Mouse (Mus musculus): Measurements from ENCODE around the gene Cecr2. TPM values are rescaled to one million over a fixed set of nuclear protein-coding genes. Genes with fewer than 3 reads are reported as not detected.
"Not testable (repeated sequence)": the region's sequence is repeated elsewhere in the genome, so short reads cannot be mapped to it uniquely, and the experiment has no call there.

Cecr2 gene
- polyA plus RNA-seq, 1 experiment from 2014 or later, result 0.61 TPM

GRCm38 (mm10) chr6:120641866-120642378 is 24.2 kb upstream of the Cecr2 start:
- H3K9me3 ChIP-seq (ENCODE audit: control insufficient read depth, low read length), result no peaks in the 10 kb centered on the region
- ATAC-seq, result no peak
- H3K9ac ChIP-seq (ENCODE audit: low read depth, low read length), result no peak overlapping the region
- no peak overlapping the region for H3K4me3 ChIP-seq (ENCODE audit: low read length)
- WGBS, result 85% methylated on average over 11 of the region's 11 CpGs
- H3K27me3 ChIP-seq (replicated peaks; ENCODE audit: control insufficient read depth, insufficient read depth, low read length), result no peaks in the 10 kb centered on the region
- H3K4me2 ChIP-seq (ENCODE audit: low read depth, low read length), result no peak overlapping the region
- no peak overlapping the region for H3K27ac ChIP-seq (ENCODE audit: low read length)
- no peaks in the 10 kb centered on the region for H3K36me3 ChIP-seq (ENCODE audit: control insufficient read depth, insufficient read depth, low read length)
- no peaks in the 10 kb centered on the region for H3K4me1 ChIP-seq (ENCODE audit: control insufficient read depth, insufficient read depth, low read length)

- Histone ChIP-seq H3K4me3 (ENCODE audit: low read length) (no peak overlapping the region), H3K27me3 (replicated peaks; ENCODE audit: control insufficient read depth, insufficient read depth, low read length) (no peaks in the 10 kb centered on the region), H3K4me2 (ENCODE audit: low read depth, low read length) (no peak overlapping the region), H3K9ac (ENCODE audit: low read depth, low read length) (no peak overlapping the region), H3K4me1 (ENCODE audit: control insufficient read depth, insufficient read depth, low read length) (no peaks in the 10 kb centered on the region), H3K36me3 (ENCODE audit: control insufficient read depth, insufficient read depth, low read length) (no peaks in the 10 kb centered on the region), H3K9me3 (ENCODE audit: control insufficient read depth, low read length) (no peaks in the 10 kb centered on the region), H3K27ac (ENCODE audit: low read length) (no peak overlapping the region)
- 75% methylated on average over 7 of the region's 7 CpGs for WGBS
- ATAC-seq, result no peak
Observed at GRCm38 (mm10) chr6:120643776-120644175, 22.4 kb upstream of the Cecr2 start.

GRCm38 (mm10) chr6:120644346-120645299 is 21.5 kb upstream of the Cecr2 start:
- Histone ChIP-seq H3K4me3 (ENCODE audit: low read length) (no peak overlapping the region), H3K9ac (ENCODE audit: low read depth, low read length) (no peak overlapping the region), H3K27me3 (replicated peaks; ENCODE audit: control insufficient read depth, insufficient read depth, low read length) (no peaks in the 10 kb centered on the region), H3K9me3 (ENCODE audit: control insufficient read depth, low read length) (no peaks in the 10 kb centered on the region), H3K36me3 (ENCODE audit: control insufficient read depth, insufficient read depth, low read length) (no peaks in the 10 kb centered on the region), H3K4me1 (ENCODE audit: control insufficient read depth, insufficient read depth, low read length) (no peaks in the 10 kb centered on the region), H3K27ac (ENCODE audit: low read length) (no peak overlapping the region), H3K4me2 (ENCODE audit: low read depth, low read length) (no peak overlapping the region)
- ATAC-seq, result no peak
- WGBS, result 57% methylated on average over 23 of the region's 23 CpGs

- H3K9ac ChIP-seq (ENCODE audit: low read depth, low read length); H3K27ac ChIP-seq (ENCODE audit: low read length); H3K9me3 ChIP-seq (ENCODE audit: control insufficient read depth, low read length); H3K4me1 ChIP-seq (ENCODE audit: control insufficient read depth, insufficient read depth, low read length); H3K4me3 ChIP-seq (ENCODE audit: low read length); ATAC-seq; H3K36me3 ChIP-seq (ENCODE audit: control insufficient read depth, insufficient read depth, low read length); H3K4me2 ChIP-seq (ENCODE audit: low read depth, low read length); H3K27me3 ChIP-seq (replicated peaks; ENCODE audit: control insufficient read depth, insufficient read depth, low read length): not testable (repeated sequence)
- 87% methylated on average over 3 of the region's 4 CpGs for WGBS
Observed at GRCm38 (mm10) chr6:120647246-120648028, 18.7 kb upstream of the Cecr2 start.

GRCm38 (mm10) chr6:120648205-120648604 is 18.0 kb upstream of the Cecr2 start:
- Histone ChIP-seq H3K36me3 (ENCODE audit: control insufficient read depth, insufficient read depth, low read length) (no peaks in the 10 kb centered on the region), H3K4me3 (ENCODE audit: low read length) (no peak overlapping the region), H3K4me2 (ENCODE audit: low read depth, low read length) (no peak overlapping the region), H3K4me1 (ENCODE audit: control insufficient read depth, insufficient read depth, low read length) (no peaks in the 10 kb centered on the region), H3K9me3 (ENCODE audit: control insufficient read depth, low read length) (no peaks in the 10 kb centered on the region), H3K9ac (ENCODE audit: low read depth, low read length) (no peak overlapping the region), H3K27ac (ENCODE audit: low read length) (no peak overlapping the region), H3K27me3 (replicated peaks; ENCODE audit: control insufficient read depth, insufficient read depth, low read length) (no peaks in the 10 kb centered on the region)
- 50% methylated on average over 5 of the region's 5 CpGs for WGBS
- no peak for ATAC-seq

GRCm38 (mm10) chr6:120652666-120653065 is 13.5 kb upstream of the Cecr2 start:
- Histone ChIP-seq H3K9me3 (ENCODE audit: control insufficient read depth, low read length) (no peaks in the 10 kb centered on the region), H3K9ac (ENCODE audit: low read depth, low read length) (no peak overlapping the region), H3K27ac (ENCODE audit: low read length) (no peak overlapping the region), H3K4me2 (ENCODE audit: low read depth, low read length) (no peak overlapping the region), H3K4me3 (ENCODE audit: low read length) (no peak overlapping the region), H3K36me3 (ENCODE audit: control insufficient read depth, insufficient read depth, low read length) (no peaks in the 10 kb centered on the region), H3K27me3 (replicated peaks; ENCODE audit: control insufficient read depth, insufficient read depth, low read length) (no peaks in the 10 kb centered on the region), H3K4me1 (ENCODE audit: control insufficient read depth, insufficient read depth, low read length) (no peaks in the 10 kb centered on the region)
- 47% methylated on average over 7 of the region's 7 CpGs for WGBS
- no peak for ATAC-seq

- WGBS, result 82% methylated on average over 3 of the region's 3 CpGs
- Histone ChIP-seq H3K27me3 (replicated peaks; ENCODE audit: control insufficient read depth, insufficient read depth, low read length) (no peaks in the 10 kb centered on the region), H3K4me1 (ENCODE audit: control insufficient read depth, insufficient read depth, low read length) (no peaks in the 10 kb centered on the region), H3K4me3 (ENCODE audit: low read length) (no peak overlapping the region), H3K9ac (ENCODE audit: low read depth, low read length) (no peak overlapping the region), H3K27ac (ENCODE audit: low read length) (no peak overlapping the region), H3K9me3 (ENCODE audit: control insufficient read depth, low read length) (no peaks in the 10 kb centered on the region), H3K36me3 (ENCODE audit: control insufficient read depth, insufficient read depth, low read length) (no peaks in the 10 kb centered on the region), H3K4me2 (ENCODE audit: low read depth, low read length) (no peak overlapping the region)
- no peak for ATAC-seq
Observed at GRCm38 (mm10) chr6:120655702-120656101, 10.5 kb upstream of the Cecr2 start.

GRCm38 (mm10) chr6:120658848-120659247 is 7.3 kb upstream of the Cecr2 start:
- no peak for ATAC-seq
- Histone ChIP-seq H3K27me3 (replicated peaks; ENCODE audit: control insufficient read depth, insufficient read depth, low read length) (no peaks in the 10 kb centered on the region), H3K4me1 (ENCODE audit: control insufficient read depth, insufficient read depth, low read length) (no peaks in the 10 kb centered on the region), H3K4me2 (ENCODE audit: low read depth, low read length) (no peak overlapping the region), H3K27ac (ENCODE audit: low read length) (no peak overlapping the region), H3K4me3 (ENCODE audit: low read length) (no peak overlapping the region), H3K36me3 (ENCODE audit: control insufficient read depth, insufficient read depth, low read length) (no peaks in the 10 kb centered on the region), H3K9me3 (ENCODE audit: control insufficient read depth, low read length) (no peaks in the 10 kb centered on the region), H3K9ac (ENCODE audit: low read depth, low read length) (no peak overlapping the region)
- 44% methylated on average over 7 of the region's 7 CpGs for WGBS

GRCm38 (mm10) chr6:120665415-120665815 is 754 bp upstream of the Cecr2 start:
- WGBS, result under 1% methylated on average over 21 of the region's 21 CpGs
- peaks cover 5% of the 10 kb centered on the region; the same call in 1 of the 2 replicates for H3K27me3 ChIP-seq (replicated peaks; ENCODE audit: control insufficient read depth, insufficient read depth, low read length)
- peak overlapping the region; percentile 75 for H3K9ac ChIP-seq (ENCODE audit: low read depth, low read length)
- H3K4me2 ChIP-seq (ENCODE audit: low read depth, low read length), result peak overlapping the region; percentile 98
- H3K9me3 ChIP-seq (ENCODE audit: control insufficient read depth, low read length), result no peaks in the 10 kb centered on the region
- H3K36me3 ChIP-seq (ENCODE audit: control insufficient read depth, insufficient read depth, low read length), result no peaks in the 10 kb centered on the region
- peak overlapping the region; percentile 75 for H3K4me3 ChIP-seq (ENCODE audit: low read length)
- H3K4me1 ChIP-seq (ENCODE audit: control insufficient read depth, insufficient read depth, low read length), result peaks cover 6% of the 10 kb centered on the region
- H3K27ac ChIP-seq (ENCODE audit: low read length), result peak overlapping the region; percentile 72
- peak; percentile 68 for ATAC-seq
